ENCODE assay signal across 20 mouse cellular contexts in genomic region chr6:39955211-39955610, GRCm38 (mm10).
"Had no signal": no experiment of that assay in that cellular context is flagged by ENCODE, and none has a peak within 500 bp of the region (broad histone marks: within the 10 kb centered on the region; RNA-seq: fewer than 3 reads in every experiment).

No protein-coding gene starts in this region.

- H3K4me3 ChIP-seq: limb, embryonic 10.5 days; limb, embryonic 13.5 days; liver, embryonic 13.5 days; midbrain, embryonic 12.5 days; midbrain, embryonic 15.5 days; neural tube, embryonic 12.5 days; neural tube, embryonic 15.5 days; stomach, embryonic 15.5 days had no signal

- H3K4me2 ChIP-seq: limb, embryonic 13.5 days; liver, embryonic 13.5 days; midbrain, embryonic 12.5 days; midbrain, embryonic 15.5 days; neural tube, embryonic 12.5 days; neural tube, embryonic 15.5 days; stomach, embryonic 15.5 days had no signal

- H3K9me3 ChIP-seq: limb, embryonic 10.5 days; limb, embryonic 13.5 days; liver, embryonic 13.5 days; midbrain, embryonic 12.5 days; midbrain, embryonic 15.5 days; neural tube, embryonic 12.5 days; neural tube, embryonic 15.5 days; stomach, embryonic 15.5 days had no signal

- H3K27me3 ChIP-seq: limb, embryonic 13.5 days; liver, embryonic 13.5 days; midbrain, embryonic 12.5 days; midbrain, embryonic 15.5 days; neural tube, embryonic 12.5 days; neural tube, embryonic 15.5 days; stomach, embryonic 15.5 days had no signal

- DNase-seq: kidney, adult 18-20 months; kidney, adult 9 months; kidney, postnatal 14 days; kidney, postnatal 4 days; layer of hippocampus, adult 9-11 months; liver; liver, embryonic 13.5 days; right cerebral cortex, adult 18-20 months; right cerebral cortex, postnatal 14 days; spleen, adult 18-20 months; thymus, adult 18-20 months; thymus, postnatal 36 days had no signal

- ATAC-seq: midbrain, embryonic 15.5 days had no signal

- H3K9ac ChIP-seq: limb, embryonic 13.5 days; liver, embryonic 13.5 days; midbrain, embryonic 12.5 days; midbrain, embryonic 15.5 days; neural tube, embryonic 12.5 days; neural tube, embryonic 15.5 days; stomach, embryonic 15.5 days had no signal

- H3K27ac ChIP-seq: limb, embryonic 10.5 days; limb, embryonic 13.5 days; liver, embryonic 13.5 days; macrophage; midbrain, embryonic 12.5 days; midbrain, embryonic 15.5 days; neural tube, embryonic 12.5 days; neural tube, embryonic 15.5 days; stomach, embryonic 15.5 days had no signal

- H3K4me1 ChIP-seq: limb, embryonic 10.5 days; limb, embryonic 13.5 days; liver, embryonic 13.5 days; midbrain, embryonic 12.5 days; midbrain, embryonic 15.5 days; neural tube, embryonic 12.5 days; neural tube, embryonic 15.5 days; stomach, embryonic 15.5 days had no signal

- H3K36me3 ChIP-seq: limb, embryonic 10.5 days; limb, embryonic 13.5 days; liver, embryonic 13.5 days; midbrain, embryonic 12.5 days; midbrain, embryonic 15.5 days; neural tube, embryonic 12.5 days; neural tube, embryonic 15.5 days; stomach, embryonic 15.5 days had no signal
